Mouse (Mus musculus): ENCODE measurements around the gene Proser1. TPM values are rescaled to one million over a fixed set of nuclear protein-coding genes. Genes with fewer than 3 reads are reported as not detected.

Gene Proser1
- polyA plus RNA-seq, 1 experiment from 2014 or later = 22.7 TPM

GRCm38 (mm10) chr3:53448208-53448607 lies 15.3 kb upstream of the Proser1 start:
- ATAC-seq (ENCODE audit: insufficient number of reproducible peaks, low FRiP score, low TSS enrichment, low read depth) = peak; percentile 37; the same call in 1 of the 2 replicates
- no peaks in the 10 kb centered on the region for H3K4me1 ChIP-seq

GRCm38 (mm10) chr3:53450666-53451065 lies 12.8 kb upstream of the Proser1 start:
- H3K36me3 ChIP-seq = peaks cover 61% of the 10 kb centered on the region
- 95% methylated on average over 11 of the region's 11 CpGs for WGBS

More at GRCm38 (mm10) chr3:53448208-53448607, 15.3 kb upstream of the Proser1 start:
- no peaks in the 10 kb centered on the region for H3K9me3 ChIP-seq (replicated peaks)
- no peaks in the 10 kb centered on the region for H3K27me3 ChIP-seq
- H3K27ac ChIP-seq (replicated peaks) = no peak overlapping the region
- H3K4me2 ChIP-seq (replicated peaks) = no peak overlapping the region
- H3K4me3 ChIP-seq (replicated peaks) = no peak overlapping the region
- H3K36me3 ChIP-seq = peaks cover 43% of the 10 kb centered on the region
- 20% methylated on average over 2 of the region's 2 CpGs for WGBS
- no peak overlapping the region for H3K9ac ChIP-seq

DNA sequence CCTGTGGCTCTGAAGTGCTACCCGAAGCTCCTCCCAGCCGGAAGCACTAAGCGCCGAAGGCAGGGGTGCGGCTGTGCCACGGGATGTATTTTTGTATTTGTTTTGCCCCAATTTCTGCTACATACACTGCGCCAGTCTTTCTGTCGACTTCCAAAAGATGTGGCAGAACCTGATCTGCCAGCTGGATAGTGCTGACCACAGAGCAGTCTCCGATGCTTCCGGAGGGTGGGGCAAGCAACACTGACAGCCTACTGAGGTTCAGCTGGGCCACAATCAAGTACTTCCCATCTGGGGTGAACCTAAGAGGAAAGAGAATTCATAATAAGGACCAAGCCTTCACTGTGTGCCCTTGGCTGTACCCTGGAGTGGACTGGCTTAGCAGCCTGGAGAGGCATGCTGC lies 11.1 kb upstream of the Proser1 start:
- Histone ChIP-seq H3K9me3 (replicated peaks) (no peaks in the 10 kb centered on the region), H3K4me3 (replicated peaks) (no peak overlapping the region), H3K9ac (no peak overlapping the region), H3K4me1 (no peaks in the 10 kb centered on the region), H3K36me3 (peaks cover 78% of the 10 kb centered on the region), H3K4me2 (replicated peaks) (no peak overlapping the region), H3K27ac (replicated peaks) (no peak overlapping the region), H3K27me3 (no peaks in the 10 kb centered on the region)
- whole genome bisulfite sequencing = 74% methylated on average over 10 of the region's 10 CpGs
- no peak for ATAC-seq (ENCODE audit: insufficient number of reproducible peaks, low FRiP score, low TSS enrichment, low read depth)

More at GRCm38 (mm10) chr3:53450666-53451065, 12.8 kb upstream of the Proser1 start:
- no peak for ATAC-seq (ENCODE audit: insufficient number of reproducible peaks, low FRiP score, low TSS enrichment, low read depth)
- no peak overlapping the region for H3K27ac ChIP-seq (replicated peaks)
- H3K4me3 ChIP-seq (replicated peaks) = no peak overlapping the region
- no peaks in the 10 kb centered on the region for H3K27me3 ChIP-seq
- no peaks in the 10 kb centered on the region for H3K4me1 ChIP-seq
- no peak overlapping the region for H3K9ac ChIP-seq
- no peak overlapping the region for H3K4me2 ChIP-seq (replicated peaks)
- H3K9me3 ChIP-seq (replicated peaks) = no peaks in the 10 kb centered on the region

DNA sequence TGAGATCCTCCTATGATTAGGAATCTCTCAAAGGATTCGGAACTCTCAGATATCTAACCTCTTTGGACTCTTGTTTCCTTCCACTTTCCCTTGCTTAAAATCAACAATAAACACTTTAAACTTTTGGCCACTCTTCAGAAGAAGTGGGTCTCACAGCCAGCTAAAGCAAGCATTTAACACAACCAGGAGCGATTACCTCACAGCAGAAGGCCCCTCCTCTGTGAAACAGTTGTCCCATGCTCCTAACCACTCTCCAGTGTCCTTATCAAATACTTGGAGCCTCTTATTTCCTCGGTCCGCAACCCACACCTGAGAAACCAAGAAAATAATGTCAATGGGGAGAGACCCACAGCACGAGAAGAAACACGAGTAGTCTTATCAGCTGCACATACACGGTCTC lies 10.1 kb upstream of the Proser1 start:
- no peaks in the 10 kb centered on the region for H3K9me3 ChIP-seq (replicated peaks)
- WGBS = 88% methylated on average over 7 of the region's 7 CpGs
- no peak overlapping the region for H3K9ac ChIP-seq
- no peak overlapping the region for H3K4me3 ChIP-seq (replicated peaks)
- no peak overlapping the region for H3K27ac ChIP-seq (replicated peaks)
- no peak for ATAC-seq (ENCODE audit: insufficient number of reproducible peaks, low FRiP score, low TSS enrichment, low read depth)
- H3K36me3 ChIP-seq = peaks cover 88% of the 10 kb centered on the region
- H3K4me2 ChIP-seq (replicated peaks) = no peak overlapping the region
- H3K27me3 ChIP-seq = no peaks in the 10 kb centered on the region
- no peaks in the 10 kb centered on the region for H3K4me1 ChIP-seq

DNA sequence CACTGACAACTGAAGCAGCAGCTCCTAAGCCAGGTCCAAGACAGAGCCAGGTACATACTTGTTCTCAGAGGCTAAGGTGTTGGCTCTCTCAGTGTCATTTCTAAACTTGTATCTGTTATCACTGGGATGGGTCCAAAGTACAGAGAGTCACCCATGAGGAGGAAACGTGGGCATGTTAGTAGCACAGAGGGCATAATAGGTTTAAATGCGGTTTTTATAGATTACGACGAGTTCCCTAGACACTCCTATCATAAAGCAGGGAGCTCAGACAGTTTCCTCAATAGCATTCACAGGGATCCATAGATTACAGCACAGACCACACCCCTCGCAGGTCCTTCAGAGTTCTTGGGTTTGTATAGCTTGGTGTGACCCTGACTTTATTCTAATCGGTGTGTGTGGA lies 9.5 kb upstream of the Proser1 start:
- Histone ChIP-seq H3K4me1 (no peaks in the 10 kb centered on the region), H3K27me3 (no peaks in the 10 kb centered on the region), H3K4me3 (replicated peaks) (no peak overlapping the region), H3K27ac (replicated peaks) (no peak overlapping the region), H3K9ac (no peak overlapping the region), H3K9me3 (replicated peaks) (no peaks in the 10 kb centered on the region), H3K36me3 (peaks cover 89% of the 10 kb centered on the region), H3K4me2 (replicated peaks) (no peak overlapping the region)
- WGBS = 94% methylated on average over 6 of the region's 6 CpGs
- ATAC-seq (ENCODE audit: insufficient number of reproducible peaks, low FRiP score, low TSS enrichment, low read depth) = no peak

DNA sequence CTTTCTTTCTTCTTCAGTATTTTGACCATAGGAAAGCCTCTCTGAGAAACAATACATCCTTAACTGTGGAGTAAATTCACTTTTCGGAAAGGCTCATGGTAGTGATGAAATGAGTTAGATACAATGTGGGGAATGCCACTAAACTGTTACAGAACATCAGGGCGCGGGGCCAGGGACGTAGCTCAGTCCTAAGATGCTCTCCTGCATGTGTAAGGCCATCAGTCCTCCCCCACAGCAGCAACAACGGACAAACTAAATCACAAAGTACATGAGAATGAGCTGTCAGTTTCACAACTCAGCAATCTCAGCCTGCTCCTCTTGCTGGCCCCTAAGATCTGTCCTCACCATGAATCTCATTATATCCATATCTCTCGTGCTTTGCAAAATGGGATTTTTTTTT lies 8.9 kb upstream of the Proser1 start:
- H3K4me3 ChIP-seq (replicated peaks) = no peak overlapping the region
- H3K4me1 ChIP-seq = no peaks in the 10 kb centered on the region
- no peaks in the 10 kb centered on the region for H3K27me3 ChIP-seq
- WGBS = 86% methylated on average over 6 of the region's 6 CpGs
- H3K36me3 ChIP-seq = peaks cover 90% of the 10 kb centered on the region
- no peaks in the 10 kb centered on the region for H3K9me3 ChIP-seq (replicated peaks)
- no peak overlapping the region for H3K4me2 ChIP-seq (replicated peaks)
- no peak overlapping the region for H3K27ac ChIP-seq (replicated peaks)
- no peak for ATAC-seq (ENCODE audit: insufficient number of reproducible peaks, low FRiP score, low TSS enrichment, low read depth)
- no peak overlapping the region for H3K9ac ChIP-seq

GRCm38 (mm10) chr3:53454984-53455383 lies 8.5 kb upstream of the Proser1 start:
- Histone ChIP-seq H3K4me2 (replicated peaks) (no peak overlapping the region), H3K4me1 (no peaks in the 10 kb centered on the region), H3K9me3 (replicated peaks) (no peaks in the 10 kb centered on the region), H3K4me3 (replicated peaks) (no peak overlapping the region), H3K27me3 (no peaks in the 10 kb centered on the region), H3K36me3 (peaks cover 90% of the 10 kb centered on the region), H3K9ac (no peak overlapping the region), H3K27ac (replicated peaks) (no peak overlapping the region)
- ATAC-seq (ENCODE audit: insufficient number of reproducible peaks, low FRiP score, low TSS enrichment, low read depth) = no peak
- 66% methylated on average over 7 of the region's 7 CpGs for WGBS

GRCm38 (mm10) chr3:53457750-53458149 lies 5.7 kb upstream of the Proser1 start:
- Histone ChIP-seq H3K9ac (no peak overlapping the region), H3K9me3 (replicated peaks) (no peaks in the 10 kb centered on the region), H3K27ac (replicated peaks) (no peak overlapping the region), H3K4me1 (0 out of 2 replicates have a peak, but pooled peaks cover 5% of the 10 kb centered on the region), H3K4me2 (replicated peaks) (no peak overlapping the region), H3K4me3 (replicated peaks) (no peak overlapping the region), H3K36me3 (peaks cover 74% of the 10 kb centered on the region), H3K27me3 (no peaks in the 10 kb centered on the region)
- WGBS = 79% methylated on average over 5 of the region's 5 CpGs
- ATAC-seq (ENCODE audit: insufficient number of reproducible peaks, low FRiP score, low TSS enrichment, low read depth) = no peak

DNA sequence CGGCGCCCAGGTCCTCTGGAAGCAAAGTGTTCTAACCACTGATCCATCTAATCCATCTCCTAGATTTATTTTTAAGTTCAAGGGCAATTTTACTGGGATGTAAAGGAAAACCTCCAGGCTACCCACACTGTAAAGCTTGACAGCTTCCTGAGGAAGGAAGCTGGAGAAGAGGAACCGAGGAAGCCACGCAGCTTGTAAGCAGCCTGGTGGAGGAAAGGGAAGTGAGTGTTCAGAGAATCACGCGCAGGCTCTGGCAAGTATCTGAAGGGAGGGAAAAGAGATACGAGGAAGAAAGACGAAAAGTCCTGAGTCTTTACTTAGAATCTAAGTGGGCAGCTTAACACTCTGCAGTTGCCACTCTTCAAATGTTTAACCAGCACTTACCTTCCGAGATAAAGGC lies 3.4 kb upstream of the Proser1 start:
- 0 out of 2 replicates have a peak, but pooled peaks cover 9% of the 10 kb centered on the region for H3K4me1 ChIP-seq
- no peaks in the 10 kb centered on the region for H3K27me3 ChIP-seq
- 83% methylated on average over 9 of the region's 9 CpGs for WGBS
- H3K27ac ChIP-seq (replicated peaks) = no peak overlapping the region
- H3K9me3 ChIP-seq (replicated peaks) = no peaks in the 10 kb centered on the region
- no peak for ATAC-seq (ENCODE audit: insufficient number of reproducible peaks, low FRiP score, low TSS enrichment, low read depth)
- peaks cover 56% of the 10 kb centered on the region for H3K36me3 ChIP-seq
- no peak overlapping the region for H3K4me2 ChIP-seq (replicated peaks)
- no peak overlapping the region for H3K9ac ChIP-seq
- H3K4me3 ChIP-seq (replicated peaks) = no peak overlapping the region

DNA sequence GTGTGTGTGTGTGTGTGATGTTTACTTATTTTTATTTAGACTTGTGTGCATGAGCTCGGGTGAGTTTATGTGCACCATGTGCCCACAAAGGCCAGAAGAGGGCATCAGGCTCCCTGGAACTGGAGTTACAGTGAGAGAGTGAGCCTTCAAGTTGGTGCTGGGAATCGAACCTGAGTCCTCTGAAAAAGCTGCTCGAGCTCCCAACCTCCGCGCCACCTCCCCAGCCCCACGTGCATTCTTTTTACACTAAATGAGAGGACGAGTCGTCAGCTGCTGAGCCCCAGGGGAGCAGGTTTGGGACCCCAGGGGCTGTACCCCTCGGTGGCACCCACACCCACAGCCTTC lies 793 bp upstream of the Proser1 start:
- H3K9ac ChIP-seq = peak overlapping the region; percentile 71
- H3K27ac ChIP-seq (replicated peaks) = peak overlapping the region; percentile 91
- H3K4me2 ChIP-seq (replicated peaks) = peak overlapping the region; percentile 65
- H3K4me3 ChIP-seq (replicated peaks) = peak overlapping the region; percentile 94
- H3K4me1 ChIP-seq = peaks cover 24% of the 10 kb centered on the region
- no peak for ATAC-seq (ENCODE audit: insufficient number of reproducible peaks, low FRiP score, low TSS enrichment, low read depth)
- peaks cover 32% of the 10 kb centered on the region for H3K36me3 ChIP-seq
- H3K9me3 ChIP-seq (replicated peaks) = no peaks in the 10 kb centered on the region
- 3% methylated on average over 9 of the region's 9 CpGs for WGBS
- no peaks in the 10 kb centered on the region for H3K27me3 ChIP-seq

DNA sequence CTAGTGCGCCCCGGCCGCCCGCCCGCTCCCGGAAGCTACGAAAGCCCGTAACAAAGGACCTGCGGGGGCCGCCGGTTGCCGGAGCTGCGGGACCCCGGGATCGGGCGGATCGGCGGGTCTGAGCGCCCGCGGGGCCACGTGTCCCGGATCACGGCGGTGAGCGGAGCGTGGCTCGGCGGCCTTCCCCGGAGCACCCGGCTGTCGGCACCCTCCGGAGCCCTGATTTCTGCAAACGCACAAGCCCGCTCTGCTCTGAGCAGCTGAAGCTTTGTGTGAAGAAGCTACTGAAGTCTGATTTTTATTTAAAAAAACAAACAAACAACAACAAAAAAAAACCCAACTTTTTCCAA lies 274 bp downstream of the Proser1 start:
- H3K27me3 ChIP-seq = no peaks in the 10 kb centered on the region
- peak; percentile 58 for ATAC-seq (ENCODE audit: insufficient number of reproducible peaks, low FRiP score, low TSS enrichment, low read depth)

GRCm38 (mm10) chr3:53464146-53464698 lies 756 bp downstream of the Proser1 start:
- Histone ChIP-seq H3K27ac (replicated peaks) (no peak overlapping the region; the same call in 1 of the 2 replicates), H3K9me3 (replicated peaks) (no peaks in the 10 kb centered on the region), H3K4me2 (replicated peaks) (peak overlapping the region; percentile 66), H3K4me1 (peaks cover 24% of the 10 kb centered on the region), H3K27me3 (no peaks in the 10 kb centered on the region), H3K4me3 (replicated peaks) (peak overlapping the region; percentile 94), H3K36me3 (peaks cover 26% of the 10 kb centered on the region), H3K9ac (peak overlapping the region; percentile 76)
- WGBS = under 1% methylated on average over 20 of the region's 20 CpGs
- no peak for ATAC-seq (ENCODE audit: insufficient number of reproducible peaks, low FRiP score, low TSS enrichment, low read depth)

More for the DNA sequence above, 274 bp downstream of the Proser1 start:
- Histone ChIP-seq H3K9ac (peak overlapping the region; percentile 76), H3K4me2 (replicated peaks) (peak overlapping the region; percentile 66), H3K27ac (replicated peaks) (peak overlapping the region; percentile 91), H3K9me3 (replicated peaks) (no peaks in the 10 kb centered on the region), H3K4me1 (peaks cover 24% of the 10 kb centered on the region), H3K36me3 (peaks cover 25% of the 10 kb centered on the region), H3K4me3 (replicated peaks) (peak overlapping the region; percentile 94)
- WGBS = 1% methylated on average over 29 of the region's 35 CpGs
